Mouse (Mus musculus): ENCODE data around the gene Il6. TPM values are rescaled to one million over a fixed set of nuclear protein-coding genes. Genes with fewer than 3 reads are reported as not detected.
"Not testable (repeated sequence)": the region's sequence is repeated elsewhere in the genome, so short reads cannot be mapped to it uniquely, and the experiment has no call there.

Il6 gene
- polyA plus RNA-seq, 1 experiment from 2014 or later: 0.25 TPM

DNA sequence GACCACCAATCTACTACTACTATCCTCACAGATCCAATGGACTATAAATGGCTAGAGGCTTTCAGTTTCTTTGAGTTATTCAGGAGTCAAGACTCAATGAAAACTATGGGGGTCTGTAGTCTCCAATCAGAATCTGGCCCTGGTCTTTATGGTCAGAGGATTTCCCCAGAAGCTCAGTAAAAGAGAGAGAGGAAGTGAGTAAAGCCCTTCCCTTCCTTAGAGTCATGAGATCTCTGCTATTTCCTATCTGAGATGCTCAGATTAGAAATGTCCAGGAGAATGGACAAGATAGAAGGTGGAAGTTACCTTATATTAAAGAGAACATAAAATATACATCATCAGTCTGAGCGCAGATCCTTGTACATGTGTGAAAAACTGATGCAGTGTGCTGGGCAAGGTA lies 19.3 kb upstream of the Il6 start:
- TF ChIP-seq EP300 (IDR thresholded peaks at IDR 0.05) (no peak), CTCF (IDR thresholded peaks at IDR 0.05) (no peak)
- no peak overlapping the region for H3K4me3 ChIP-seq (ENCODE audit: low read depth, low read length)
- no peak overlapping the region for H3K4me2 ChIP-seq (replicated peaks; ENCODE audit: low read depth, low read length)
- no peak overlapping the region for H3K27ac ChIP-seq (ENCODE audit: low read length)
- ATAC-seq: no peak
- no peak overlapping the region for H3K9ac ChIP-seq (replicated peaks; ENCODE audit: low read depth)
- no peak for DNase-seq (ENCODE audit: low spot score)
- H3K36me3 ChIP-seq (ENCODE audit: insufficient read depth, low read length): no peaks in the 10 kb centered on the region
- H3K27me3 ChIP-seq (replicated peaks; ENCODE audit: insufficient read depth, low read length): no peaks in the 10 kb centered on the region
- no peaks in the 10 kb centered on the region for H3K4me1 ChIP-seq (ENCODE audit: insufficient read depth, low read depth, low read length)
- no peaks in the 10 kb centered on the region for H3K9me3 ChIP-seq (ENCODE audit: low read length)
- WGBS: 90% methylated on average over 1 of the region's 1 CpGs

DNA sequence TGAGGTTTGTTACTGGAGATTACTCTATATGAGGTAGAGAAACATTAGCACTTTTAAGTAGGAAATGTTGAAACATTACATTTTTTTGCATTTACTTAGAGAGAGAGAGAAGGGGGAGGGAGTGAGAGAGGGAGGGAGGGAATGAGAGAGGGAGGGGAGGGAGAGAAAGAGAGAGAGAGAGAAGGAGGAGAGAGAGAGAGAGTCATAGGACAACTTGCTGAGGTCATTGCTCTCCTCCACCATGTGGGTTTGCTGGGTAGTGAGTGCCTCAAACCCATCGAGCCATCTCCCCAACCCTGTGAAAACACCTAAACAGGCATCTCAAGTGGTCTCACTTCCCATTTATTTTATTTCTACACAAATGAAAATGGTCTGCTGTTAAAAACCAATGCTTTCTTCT lies 18.6 kb upstream of the Il6 start:
- H3K4me1 ChIP-seq (ENCODE audit: insufficient read depth, low read depth, low read length): no peaks in the 10 kb centered on the region
- ATAC-seq (no peak), DNase-seq (ENCODE audit: low spot score) (no peak)
- no peak overlapping the region for H3K9ac ChIP-seq (replicated peaks; ENCODE audit: low read depth)
- H3K27me3 ChIP-seq (replicated peaks; ENCODE audit: insufficient read depth, low read length): no peaks in the 10 kb centered on the region
- no peaks in the 10 kb centered on the region for H3K9me3 ChIP-seq (ENCODE audit: low read length)
- 56% methylated on average over 1 of the region's 1 CpGs for WGBS
- H3K27ac ChIP-seq (ENCODE audit: low read length): no peak overlapping the region
- no peak overlapping the region for H3K4me2 ChIP-seq (replicated peaks; ENCODE audit: low read depth, low read length)
- no peaks in the 10 kb centered on the region for H3K36me3 ChIP-seq (ENCODE audit: insufficient read depth, low read length)
- TF ChIP-seq CTCF (IDR thresholded peaks at IDR 0.05) (no peak), EP300 (IDR thresholded peaks at IDR 0.05) (no peak)
- H3K4me3 ChIP-seq (ENCODE audit: low read depth, low read length): no peak overlapping the region

DNA sequence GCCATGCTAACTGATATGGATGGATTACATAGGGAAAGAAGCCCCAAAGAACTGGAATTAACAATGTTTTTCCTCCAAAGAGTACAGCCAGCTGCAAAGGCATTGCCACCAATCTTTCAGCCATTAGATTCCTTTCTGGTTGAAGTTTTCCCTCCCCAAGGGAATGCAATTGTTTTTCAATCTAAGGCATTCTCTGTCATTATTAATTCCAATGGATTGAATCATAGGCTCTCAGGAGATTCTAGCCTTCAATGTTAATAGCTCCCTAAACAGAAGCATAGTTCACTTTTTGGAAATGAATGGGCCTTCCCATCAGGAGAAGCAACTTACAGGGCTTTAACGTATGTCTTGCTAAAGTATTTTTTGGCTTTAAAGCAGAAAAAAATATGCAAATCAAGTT lies 15.6 kb upstream of the Il6 start:
- no peak for ATAC-seq
- WGBS: 82% methylated on average over 1 of the region's 1 CpGs
- Histone ChIP-seq H3K4me1 (ENCODE audit: insufficient read depth, low read depth, low read length) (no peaks in the 10 kb centered on the region), H3K27me3 (replicated peaks; ENCODE audit: insufficient read depth, low read length) (no peaks in the 10 kb centered on the region), H3K36me3 (ENCODE audit: insufficient read depth, low read length) (no peaks in the 10 kb centered on the region), H3K9ac (replicated peaks; ENCODE audit: low read depth) (no peak overlapping the region), H3K27ac (ENCODE audit: low read length) (no peak overlapping the region), H3K4me3 (ENCODE audit: low read depth, low read length) (no peak overlapping the region), H3K4me2 (replicated peaks; ENCODE audit: low read depth, low read length) (no peak overlapping the region), H3K9me3 (ENCODE audit: low read length) (no peaks in the 10 kb centered on the region)
- TF ChIP-seq CTCF (IDR thresholded peaks at IDR 0.05) (no peak), EP300 (IDR thresholded peaks at IDR 0.05) (no peak)
- no peak for DNase-seq (ENCODE audit: low spot score)

DNA sequence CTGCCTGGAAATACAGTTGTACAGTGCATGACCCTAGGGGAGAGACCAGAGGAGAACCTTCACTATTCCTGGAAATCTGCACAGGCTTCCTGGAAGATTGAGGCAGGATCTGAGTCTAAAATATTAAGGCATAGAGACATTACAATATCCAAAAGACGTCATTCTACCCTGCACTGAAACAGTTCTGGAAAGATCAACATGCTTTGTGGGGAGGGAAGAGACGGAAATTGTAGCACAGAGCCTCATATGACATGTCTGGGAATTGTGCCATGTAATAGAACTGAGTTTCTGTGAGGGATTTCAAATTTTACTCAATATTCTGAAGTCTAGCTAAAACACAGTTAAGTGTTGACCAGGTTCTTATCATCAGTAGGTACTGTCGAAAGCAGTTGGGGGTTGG lies 12.0 kb upstream of the Il6 start:
- 44% methylated on average over 3 of the region's 3 CpGs for WGBS
- DNase-seq (ENCODE audit: low spot score): peak; percentile 27

DNA sequence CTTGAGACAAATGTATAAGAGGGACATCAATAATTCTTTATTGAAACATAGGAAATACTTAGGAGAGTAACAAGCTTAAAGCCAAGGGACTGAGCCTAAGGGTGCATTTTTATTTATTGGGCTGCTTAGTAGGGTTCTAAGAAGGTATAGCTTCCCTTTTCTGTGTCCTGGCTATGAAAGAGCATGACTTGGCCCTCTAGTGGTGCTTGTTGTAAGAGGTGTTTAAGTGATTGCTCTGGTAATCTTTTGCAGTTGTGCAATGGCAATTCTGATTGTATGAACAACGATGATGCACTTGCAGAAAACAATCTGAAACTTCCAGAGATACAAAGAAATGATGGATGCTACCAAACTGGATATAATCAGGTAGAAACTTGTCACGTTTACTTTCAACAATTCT lies 1.7 kb downstream of the Il6 start:
- Histone ChIP-seq H3K4me1 (ENCODE audit: insufficient read depth, low read depth, low read length) (no peaks in the 10 kb centered on the region), H3K4me2 (replicated peaks; ENCODE audit: low read depth, low read length) (no peak overlapping the region), H3K4me3 (ENCODE audit: low read depth, low read length) (no peak overlapping the region), H3K9ac (replicated peaks; ENCODE audit: low read depth) (no peak overlapping the region), H3K27ac (ENCODE audit: low read length) (no peak overlapping the region), H3K27me3 (replicated peaks; ENCODE audit: insufficient read depth, low read length) (no peaks in the 10 kb centered on the region), H3K36me3 (ENCODE audit: insufficient read depth, low read length) (no peaks in the 10 kb centered on the region), H3K9me3 (ENCODE audit: low read length) (no peaks in the 10 kb centered on the region)
- WGBS: 40% methylated on average over 2 of the region's 2 CpGs
- TF ChIP-seq EP300 (IDR thresholded peaks at IDR 0.05): no peak
- peak; percentile 66 for TF ChIP-seq CTCF (IDR thresholded peaks at IDR 0.05)
- DNase-seq (ENCODE audit: low spot score) (peak; percentile 67), ATAC-seq (no peak)

More for the DNA sequence above, 12.0 kb upstream of the Il6 start:
- Histone ChIP-seq H3K9ac (replicated peaks; ENCODE audit: low read depth) (no peak overlapping the region), H3K4me1 (ENCODE audit: insufficient read depth, low read depth, low read length) (no peaks in the 10 kb centered on the region), H3K9me3 (ENCODE audit: low read length) (no peaks in the 10 kb centered on the region), H3K27ac (ENCODE audit: low read length) (no peak overlapping the region), H3K36me3 (ENCODE audit: insufficient read depth, low read length) (no peaks in the 10 kb centered on the region), H3K4me3 (ENCODE audit: low read depth, low read length) (no peak overlapping the region), H3K27me3 (replicated peaks; ENCODE audit: insufficient read depth, low read length) (no peaks in the 10 kb centered on the region), H3K4me2 (replicated peaks; ENCODE audit: low read depth, low read length) (no peak overlapping the region)
- no peak for TF ChIP-seq EP300 (IDR thresholded peaks at IDR 0.05)
- no peak for TF ChIP-seq CTCF (IDR thresholded peaks at IDR 0.05)
- no peak for ATAC-seq

DNA sequence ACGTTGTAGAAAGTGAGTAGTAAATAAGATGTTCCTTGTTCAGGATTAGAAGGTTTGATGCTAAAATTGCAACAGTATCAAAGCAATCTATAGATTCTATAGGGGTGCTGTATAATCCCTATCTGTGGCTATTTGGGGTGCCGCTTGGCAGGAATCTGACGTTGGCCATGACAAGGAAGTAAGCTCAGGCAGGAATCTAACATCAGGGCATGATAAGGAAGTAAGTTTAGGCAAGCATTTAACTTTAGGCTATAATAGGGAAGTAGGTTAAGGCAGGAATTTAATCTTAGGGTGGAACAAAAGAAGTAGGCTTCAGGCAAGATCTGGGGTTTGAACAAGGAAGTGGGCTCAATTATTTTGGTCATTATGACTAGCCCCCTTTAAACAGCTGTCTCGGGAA lies 22.9 kb downstream of the Il6 start:
- not testable (repeated sequence) for ATAC-seq; H3K4me2 ChIP-seq (replicated peaks; ENCODE audit: low read depth, low read length); H3K27me3 ChIP-seq (replicated peaks; ENCODE audit: insufficient read depth, low read length); H3K4me3 ChIP-seq (ENCODE audit: low read depth, low read length); H3K9me3 ChIP-seq (ENCODE audit: low read length); H3K27ac ChIP-seq (ENCODE audit: low read length); H3K9ac ChIP-seq (replicated peaks; ENCODE audit: low read depth); H3K4me1 ChIP-seq (ENCODE audit: insufficient read depth, low read depth, low read length); DNase-seq (ENCODE audit: low spot score); H3K36me3 ChIP-seq (ENCODE audit: insufficient read depth, low read length)
- 69% methylated on average over 4 of the region's 4 CpGs for WGBS

DNA sequence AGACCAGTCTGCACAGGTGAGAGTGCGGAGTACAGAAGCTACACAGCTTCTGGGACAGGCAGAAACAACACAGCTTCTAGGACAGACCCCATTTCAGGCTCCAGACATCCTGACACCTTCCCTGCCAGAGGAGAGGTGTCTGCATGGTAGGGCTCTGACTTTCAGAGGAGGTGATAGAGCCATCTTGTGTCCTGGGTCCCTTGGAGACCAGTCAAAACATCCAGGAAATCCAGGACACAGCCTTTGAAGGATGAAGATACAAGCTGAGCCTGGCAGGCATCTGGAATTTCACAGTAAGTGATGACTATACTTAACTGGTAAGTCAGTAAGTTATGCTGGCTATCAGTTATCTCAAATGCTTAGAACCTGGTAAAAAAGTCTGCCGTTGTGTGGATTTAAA lies 24.2 kb downstream of the Il6 start:
- DNase-seq (ENCODE audit: low spot score); ATAC-seq; H3K27ac ChIP-seq (ENCODE audit: low read length); H3K36me3 ChIP-seq (ENCODE audit: insufficient read depth, low read length); H3K9me3 ChIP-seq (ENCODE audit: low read length); H3K27me3 ChIP-seq (replicated peaks; ENCODE audit: insufficient read depth, low read length); H3K4me2 ChIP-seq (replicated peaks; ENCODE audit: low read depth, low read length); H3K4me3 ChIP-seq (ENCODE audit: low read depth, low read length); H3K9ac ChIP-seq (replicated peaks; ENCODE audit: low read depth); H3K4me1 ChIP-seq (ENCODE audit: insufficient read depth, low read depth, low read length): not testable (repeated sequence)
- WGBS: 78% methylated on average over 2 of the region's 2 CpGs

DNA sequence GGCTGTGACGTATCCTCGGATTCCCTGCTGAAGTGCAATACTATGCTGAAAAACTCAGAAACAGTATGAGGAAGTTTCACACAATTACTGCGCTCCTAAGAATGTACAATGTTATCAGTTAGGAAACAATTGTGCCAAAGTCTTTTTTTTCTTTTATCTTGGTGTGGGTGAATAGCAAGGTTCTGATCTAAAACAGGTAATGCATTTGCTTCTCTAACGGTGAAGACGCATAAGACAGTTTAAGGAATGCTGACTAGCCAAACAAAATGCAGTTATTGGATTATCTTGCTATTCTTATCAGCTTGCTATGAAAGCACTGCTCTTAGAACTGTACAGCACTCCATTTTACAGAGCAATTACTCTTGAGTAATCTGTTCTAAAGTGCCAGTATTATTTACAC lies 26.4 kb downstream of the Il6 start:
- WGBS: 62% methylated on average over 5 of the region's 5 CpGs
- not testable (repeated sequence) for DNase-seq (ENCODE audit: low spot score); H3K9ac ChIP-seq (replicated peaks; ENCODE audit: low read depth); H3K36me3 ChIP-seq (ENCODE audit: insufficient read depth, low read length); H3K4me3 ChIP-seq (ENCODE audit: low read depth, low read length); H3K4me2 ChIP-seq (replicated peaks; ENCODE audit: low read depth, low read length); H3K4me1 ChIP-seq (ENCODE audit: insufficient read depth, low read depth, low read length); H3K27ac ChIP-seq (ENCODE audit: low read length); H3K27me3 ChIP-seq (replicated peaks; ENCODE audit: insufficient read depth, low read length); ATAC-seq; H3K9me3 ChIP-seq (ENCODE audit: low read length)

DNA sequence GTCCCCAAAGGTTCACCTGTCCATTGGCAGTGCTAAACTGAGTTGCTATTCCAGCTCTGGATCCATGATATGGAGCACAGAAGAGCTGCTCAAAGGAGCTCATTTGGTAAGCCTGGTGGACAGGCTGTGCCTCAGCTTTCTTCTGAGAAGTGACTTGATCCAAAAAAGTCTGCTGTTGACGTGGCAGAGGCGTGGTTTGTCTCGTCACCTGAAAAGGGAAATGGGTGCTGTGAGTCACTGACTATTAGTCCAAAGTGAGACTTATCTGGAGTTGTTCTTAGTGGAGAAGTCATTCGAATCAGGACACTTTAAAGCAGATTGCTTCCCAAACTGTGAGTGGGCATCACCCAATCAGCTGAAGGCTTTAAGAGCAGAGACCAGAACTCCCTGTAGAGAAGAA lies 26.9 kb downstream of the Il6 start:
- not testable (repeated sequence) for H3K4me3 ChIP-seq (ENCODE audit: low read depth, low read length); H3K4me1 ChIP-seq (ENCODE audit: insufficient read depth, low read depth, low read length); H3K27ac ChIP-seq (ENCODE audit: low read length); H3K9me3 ChIP-seq (ENCODE audit: low read length); ATAC-seq; H3K4me2 ChIP-seq (replicated peaks; ENCODE audit: low read depth, low read length); H3K9ac ChIP-seq (replicated peaks; ENCODE audit: low read depth); H3K27me3 ChIP-seq (replicated peaks; ENCODE audit: insufficient read depth, low read length); DNase-seq (ENCODE audit: low spot score); H3K36me3 ChIP-seq (ENCODE audit: insufficient read depth, low read length)
- WGBS: 60% methylated on average over 4 of the region's 4 CpGs
